Mouse (Mus musculus) thymus, postnatal 14 days (tissue): ENCODE measurements around the gene Aspscr1.
"Not testable (repeated sequence)": the region's sequence is repeated elsewhere in the genome, so short reads cannot be mapped to it uniquely, and the experiment has no call there.

Experiments
- DNase-seq: peaks from one replicate; pipeline ENCODE4 v3.0.0; 2021

Gene Aspscr1

GRCm38 (mm10) chr11:120719242-120719641 is 46.5 kb downstream of the Aspscr1 start:
- DNase-seq: no peak

- no peak for DNase-seq
Measured at GRCm38 (mm10) chr11:120719841-120720376, 47.1 kb downstream of the Aspscr1 start.

- peak; percentile 94 for DNase-seq
Measured at GRCm38 (mm10) chr11:120720450-120720849, 47.7 kb downstream of the Aspscr1 start.

DNA sequence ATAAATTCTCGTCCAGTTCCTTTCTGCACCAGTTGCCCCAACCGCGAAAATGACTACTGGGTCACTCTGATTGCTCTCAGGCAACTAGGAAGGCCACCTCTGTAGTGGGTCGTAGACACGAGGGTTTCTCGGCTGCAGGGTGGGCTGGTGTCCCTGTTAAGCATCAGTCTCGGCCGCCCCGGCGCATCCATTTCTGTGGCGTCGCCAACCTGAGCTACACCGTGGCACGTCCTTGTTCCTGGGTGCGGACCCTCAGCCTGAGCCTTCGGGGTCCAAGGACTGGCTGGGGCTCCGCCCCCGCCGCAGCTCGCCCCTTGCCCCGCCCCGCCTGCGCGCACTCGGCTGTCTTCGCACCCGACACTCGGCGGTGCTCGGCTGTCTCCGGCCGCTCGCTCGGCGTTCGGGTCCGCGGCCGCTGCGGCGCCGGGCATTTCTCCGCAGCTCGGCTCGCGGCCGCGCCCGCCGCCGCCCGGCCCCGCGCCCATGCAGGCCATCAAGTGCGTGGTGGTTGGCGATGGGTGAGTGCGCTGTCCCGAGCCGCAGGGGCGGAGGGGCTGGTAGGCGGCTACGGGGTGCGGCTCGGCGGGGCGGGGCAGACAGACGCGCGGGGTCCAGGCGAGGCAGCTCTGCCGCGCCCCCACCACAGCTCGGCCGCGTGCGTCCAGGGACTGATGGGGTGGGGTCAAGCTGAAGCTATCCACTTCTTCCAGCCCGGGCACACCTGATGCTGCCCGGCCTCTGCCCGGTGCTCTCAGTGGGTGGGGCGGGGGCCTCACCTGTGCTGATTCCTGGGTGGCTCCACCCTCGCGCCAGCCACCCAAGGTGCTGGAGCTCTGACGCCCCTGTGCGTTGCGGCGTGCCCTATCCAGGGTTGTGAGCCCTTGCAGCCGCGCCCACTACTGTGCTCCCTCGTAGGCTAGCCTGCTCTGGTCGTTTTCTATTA is 48.6 kb downstream of the Aspscr1 start, which contains the start of gene Rac3:
Rac3 (plus strand) TSS at position 347 of the 943 bp plus-strand sequence.
- DNase-seq: peak; percentile 71

DNA sequence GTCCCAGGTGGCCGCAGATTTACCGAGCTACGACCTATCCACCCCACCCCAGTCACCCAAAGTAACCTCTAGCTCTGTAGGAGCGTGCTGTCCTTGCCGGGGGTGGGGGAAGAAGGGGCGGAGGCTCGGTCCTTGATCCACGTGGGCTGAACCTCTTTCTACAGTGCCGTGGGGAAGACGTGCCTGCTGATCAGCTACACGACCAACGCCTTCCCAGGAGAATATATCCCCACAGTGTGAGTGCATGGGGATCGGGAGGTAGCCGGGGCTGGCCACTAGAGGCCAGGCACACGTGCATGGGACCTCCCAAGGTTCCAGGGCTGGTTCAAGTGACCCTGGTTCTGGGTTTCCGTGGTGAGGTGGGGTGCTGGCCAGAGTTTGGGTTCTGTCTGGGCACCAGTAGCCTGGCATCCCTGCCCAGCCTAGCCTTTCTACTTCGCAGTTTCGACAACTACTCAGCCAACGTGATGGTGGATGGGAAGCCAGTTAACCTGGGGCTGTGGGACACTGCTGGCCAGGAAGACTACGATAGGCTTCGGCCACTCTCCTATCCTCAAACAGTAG is 49.4 kb downstream of the Aspscr1 start:
- no peak for DNase-seq

DNA sequence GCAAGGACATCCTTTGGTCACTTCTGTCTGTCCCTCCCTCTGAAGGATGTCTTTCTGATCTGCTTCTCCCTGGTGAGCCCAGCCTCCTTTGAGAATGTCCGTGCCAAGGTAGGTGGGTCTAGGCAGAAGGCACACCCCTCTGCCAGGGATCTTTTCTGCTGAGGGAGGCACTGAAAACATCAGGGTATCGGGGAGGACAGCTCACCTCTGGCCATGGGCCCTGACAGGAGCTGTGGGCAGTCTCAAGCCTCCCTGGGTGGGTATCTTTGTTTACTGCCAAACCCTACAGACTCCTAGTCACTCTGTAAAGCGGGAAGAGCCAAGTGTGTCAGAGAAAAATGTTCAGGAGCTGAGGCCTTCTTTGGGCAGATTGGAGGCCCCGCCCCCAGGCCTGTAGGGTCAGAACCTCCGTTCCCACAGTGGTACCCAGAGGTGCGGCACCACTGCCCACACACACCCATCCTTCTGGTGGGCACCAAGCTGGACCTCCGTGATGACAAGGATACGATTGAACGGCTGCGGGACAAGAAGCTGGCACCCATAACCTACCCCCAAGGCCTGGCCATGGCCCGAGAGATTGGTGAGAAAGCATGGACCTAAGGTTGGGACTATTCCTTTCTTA is 50.1 kb downstream of the Aspscr1 start:
- no peak for DNase-seq

- no peak for DNase-seq
Measured at GRCm38 (mm10) chr11:120723509-120723908, 50.7 kb downstream of the Aspscr1 start.

- DNase-seq: no peak
Measured at GRCm38 (mm10) chr11:120726243-120727168, 53.7 kb downstream of the Aspscr1 start.

DNA sequence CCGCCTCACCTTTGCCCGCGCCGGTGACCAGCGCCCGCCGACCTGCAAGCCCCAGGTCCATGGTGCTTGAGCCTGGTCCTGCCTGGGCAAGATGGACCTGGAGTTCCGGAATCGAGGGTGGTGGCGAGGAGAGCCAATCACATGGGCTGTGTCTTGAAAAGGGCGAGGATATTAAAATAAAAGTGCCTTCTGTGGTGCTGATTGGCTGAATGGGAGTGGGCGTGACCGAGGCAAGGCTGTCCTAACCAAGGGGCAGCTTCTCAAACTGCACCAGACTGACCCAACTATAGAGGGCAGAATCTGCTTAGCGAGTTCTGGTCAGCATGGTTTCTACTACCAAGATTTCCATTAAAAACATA is 54.4 kb downstream of the Aspscr1 start, which contains the start of gene Dcxr:
Dcxr (minus strand) TSS at position 113 of the 359 bp plus-strand sequence.
- no peak for DNase-seq

- DNase-seq: no peak
Measured at GRCm38 (mm10) chr11:120727564-120727963, 54.8 kb downstream of the Aspscr1 start.

DNA sequence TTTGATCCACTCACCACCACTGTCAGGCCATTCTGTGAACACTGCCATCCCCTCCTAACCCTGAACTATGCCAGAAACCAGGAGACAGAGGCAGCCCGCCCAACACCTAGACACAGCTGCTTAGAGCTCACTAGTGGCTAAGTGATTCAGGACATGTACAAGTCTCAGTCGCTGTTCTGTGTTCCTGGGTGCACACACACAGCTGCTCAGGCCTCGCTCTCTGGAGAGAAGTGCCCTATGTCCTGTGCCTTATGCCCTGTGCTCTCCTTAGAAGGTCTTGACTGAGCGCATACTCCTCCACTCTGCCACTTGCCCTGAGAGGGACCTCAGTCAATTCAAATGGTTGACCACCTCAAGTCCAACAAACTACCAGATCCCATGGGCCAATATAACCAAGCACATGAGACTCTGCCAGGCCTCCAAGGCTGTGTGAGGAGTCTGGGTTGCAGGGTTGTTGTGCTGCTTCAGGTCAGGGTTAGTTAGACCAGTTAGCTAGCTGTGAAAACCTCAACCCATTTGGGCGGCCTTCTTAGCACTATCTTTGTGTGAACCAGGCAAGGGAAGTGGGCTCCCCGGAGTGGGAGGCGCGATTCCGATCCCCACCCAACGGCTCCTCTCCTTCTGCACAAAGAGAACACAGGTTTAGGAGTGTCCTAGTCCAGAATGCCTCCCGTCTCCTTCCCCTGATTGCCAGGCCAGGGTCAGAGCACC is 55.9 kb downstream of the Aspscr1 start:
- no peak for DNase-seq

GRCm38 (mm10) chr11:120729432-120730050 is 56.8 kb downstream of the Aspscr1 start:
- DNase-seq: not testable (repeated sequence)

DNA sequence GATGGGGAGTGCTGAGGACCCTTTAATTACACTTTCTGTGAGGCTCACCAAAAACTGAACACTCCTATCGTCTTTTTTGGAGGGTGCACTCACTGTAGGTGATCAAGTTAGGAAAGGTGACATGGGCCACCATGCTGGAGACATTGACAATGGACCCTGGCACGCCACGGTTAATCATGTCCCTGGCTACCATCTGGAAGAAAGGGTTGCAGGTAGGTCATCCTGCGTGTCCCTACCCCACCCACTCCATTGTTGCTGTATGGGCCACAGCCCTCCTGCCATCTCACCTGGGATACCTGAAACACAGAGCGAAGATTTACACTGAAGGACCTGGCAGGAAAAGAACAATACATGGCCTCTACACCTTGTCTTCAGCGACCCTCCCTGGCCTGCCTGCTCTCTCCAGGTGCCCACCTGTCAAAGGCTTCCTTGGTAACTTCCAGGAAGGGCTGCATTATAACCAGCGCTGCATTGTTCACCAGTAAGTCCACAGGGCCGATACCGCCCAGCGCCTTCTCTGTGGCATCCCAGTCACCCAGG is 57.6 kb downstream of the Aspscr1 start:
- no peak for DNase-seq

DNA sequence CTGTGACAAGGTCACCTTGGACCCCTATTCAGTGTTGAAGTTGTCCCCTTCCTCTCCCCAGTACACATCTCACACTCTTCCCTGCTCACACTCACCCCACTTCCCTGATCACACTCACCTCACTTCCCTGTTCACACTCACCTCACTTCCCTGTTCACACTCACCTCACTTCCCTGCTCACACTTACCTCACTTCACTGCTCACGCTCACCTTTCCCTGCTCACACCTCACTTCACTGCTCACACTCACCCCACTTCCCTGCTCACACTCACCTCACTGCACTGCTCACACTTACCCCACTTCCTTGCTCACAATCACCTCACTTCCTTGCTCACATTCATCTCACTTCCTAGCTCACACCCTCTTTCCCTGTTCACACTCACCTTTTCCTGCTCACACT is 58.6 kb downstream of the Aspscr1 start:
- DNase-seq: no peak

DNA sequence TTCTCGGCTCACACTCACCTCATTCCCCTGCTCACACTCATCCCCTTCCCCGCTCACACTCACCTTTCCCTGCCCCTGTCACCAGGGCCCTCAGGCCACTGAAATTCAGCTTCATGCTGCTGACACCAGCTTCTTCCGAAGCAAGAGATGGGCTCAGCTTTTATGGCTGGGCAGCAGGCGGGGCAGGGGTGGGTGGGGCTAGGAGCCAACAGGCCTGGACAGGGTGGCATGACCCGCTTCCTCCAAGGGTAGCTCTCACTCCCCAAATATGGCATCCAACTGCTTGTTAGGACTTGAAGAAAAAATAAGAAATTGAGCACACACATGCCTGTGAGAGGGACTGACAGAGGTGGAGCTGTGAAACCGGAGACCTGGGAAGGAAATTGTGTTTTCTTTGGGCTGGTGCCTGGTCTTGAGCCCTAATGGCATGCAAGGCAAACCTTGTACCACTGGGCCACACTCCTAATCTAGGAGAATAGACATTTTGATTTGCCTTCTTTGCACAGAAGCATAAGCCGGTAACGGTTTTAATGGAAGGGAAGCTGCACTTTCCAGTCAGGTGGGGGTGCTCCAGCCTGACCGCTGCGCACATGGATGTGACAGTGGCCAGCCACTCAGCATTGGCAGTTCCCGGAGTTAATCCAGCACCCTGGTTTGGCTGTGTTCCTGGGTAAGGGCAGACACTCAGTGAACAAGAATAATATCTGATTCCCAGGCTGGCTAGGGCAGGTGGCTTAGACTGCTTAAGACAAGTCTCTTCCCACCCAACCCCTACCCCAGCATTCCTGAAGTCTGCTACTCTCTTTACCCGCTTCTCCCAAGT is 59.3 kb downstream of the Aspscr1 start, which contains the start of gene Cbr2:
Cbr2 (minus strand) TSS at position 257 of the 823 bp plus-strand sequence.
- no peak for DNase-seq

DNA sequence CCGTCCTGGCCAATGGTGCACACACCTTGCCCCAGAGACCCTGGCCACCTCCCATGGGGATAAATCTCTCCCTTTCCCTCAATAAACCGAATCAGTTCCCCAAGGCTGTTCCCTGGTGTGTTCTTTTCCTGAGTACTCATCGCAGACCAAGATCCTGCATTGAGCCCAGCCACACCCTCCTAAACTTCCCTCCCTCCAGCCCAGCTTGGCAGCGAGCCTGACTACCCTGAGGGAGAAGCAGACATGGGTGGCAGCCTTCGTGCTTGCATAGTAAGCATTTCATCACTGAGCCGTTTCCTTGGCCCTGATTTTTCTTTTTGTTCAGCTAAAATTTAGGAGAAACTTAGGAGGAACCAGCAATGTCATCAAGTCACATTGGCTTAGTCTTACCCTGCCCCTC is 60.7 kb downstream of the Aspscr1 start:
- DNase-seq: no peak

DNA sequence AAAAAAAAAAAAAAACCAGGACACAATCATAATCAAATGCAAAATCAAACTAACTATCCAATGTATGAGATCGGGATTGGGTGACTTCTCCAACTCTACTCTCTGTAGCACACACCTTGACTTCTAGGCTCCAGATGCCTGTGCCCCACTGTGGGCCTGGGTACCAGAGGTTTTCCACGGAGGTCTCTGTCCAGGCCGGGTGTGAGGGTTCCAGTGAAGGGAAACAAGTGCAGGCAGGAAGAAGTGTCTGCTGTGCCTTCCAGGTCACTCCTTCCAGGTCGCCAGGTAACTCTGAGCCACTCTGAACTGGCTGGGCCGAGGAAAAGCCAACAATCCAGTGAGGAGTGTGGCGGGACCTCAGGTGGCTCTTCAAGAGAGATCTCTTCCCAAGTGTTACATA is 63.7 kb downstream of the Aspscr1 start:
- no peak for DNase-seq

DNA sequence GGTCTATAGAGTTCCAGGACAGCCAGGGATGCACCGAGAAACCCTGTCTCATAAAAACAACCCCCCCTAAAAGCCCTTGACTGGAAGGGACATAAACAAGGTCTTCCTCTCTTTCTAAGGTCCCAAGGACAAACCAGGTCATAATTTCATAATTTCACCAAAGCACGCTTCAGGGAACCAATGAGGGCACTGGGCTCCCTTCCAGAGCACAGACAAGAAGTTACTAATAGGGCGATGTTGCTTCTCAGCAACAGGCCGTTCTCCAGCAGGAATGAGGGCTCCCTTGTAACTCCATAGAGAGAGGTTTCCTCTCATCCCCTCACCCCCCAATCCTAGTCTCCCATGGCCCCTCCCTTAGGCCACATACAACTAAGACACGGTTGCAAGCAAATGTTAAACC is 68.2 kb downstream of the Aspscr1 start:
- DNase-seq: no peak

- DNase-seq: no peak
Measured at GRCm38 (mm10) chr11:120744121-120744701, 71.4 kb downstream of the Aspscr1 start.
